ENCODE assay signal across 9 mouse cellular contexts in genomic region chr14:52010446-52011111, GRCm38 (mm10). TPM values are rescaled to one million over a fixed set of nuclear protein-coding genes. Genes with fewer than 3 reads are reported as not detected.
DNase-seq lines count a peak whose midpoint lies in the region; ATAC-seq and TF ChIP-seq lines count a peak whose summit lies in the region.
"Had no signal": no experiment of that assay in that cellular context is flagged by ENCODE, and none has a peak within 500 bp of the region (broad histone marks: within the 10 kb centered on the region; RNA-seq: fewer than 3 reads in every experiment).

No protein-coding gene starts in this region.

- H3K4me3 ChIP-seq in liver, embryonic 11.5 days (ENCODE audit: low read depth, low read length), result 0 out of 2 replicates have a peak overlapping the region, but pooled peaks have one; percentile 11
- H3K4me3 ChIP-seq in forebrain, postnatal 0 days (ENCODE audit: low read depth, low read length), result peak overlapping the region; percentile 1

- 0 out of 2 replicates have a peak, but pooled peaks cover 3% of the 10 kb centered on the region for H3K27me3 ChIP-seq in liver, embryonic 11.5 days (replicated peaks; ENCODE audit: control insufficient read depth, insufficient read depth, low read length)
- no peaks in the 10 kb centered on the region for H3K27me3 ChIP-seq in forebrain, postnatal 0 days (ENCODE audit: insufficient read depth, low read length)

- peaks cover 22% of the 10 kb centered on the region for H3K4me1 ChIP-seq in liver, embryonic 11.5 days (replicated peaks; ENCODE audit: control insufficient read depth, insufficient read depth, low read length)
- H3K4me1 ChIP-seq in forebrain, postnatal 0 days (ENCODE audit: insufficient read depth), result peaks cover 20% of the 10 kb centered on the region; the same call in 1 of the 2 replicates

- no peaks in the 10 kb centered on the region for H3K9me3 ChIP-seq in liver, embryonic 11.5 days (ENCODE audit: control insufficient read depth, low read length)
- no peaks in the 10 kb centered on the region for H3K9me3 ChIP-seq in forebrain, postnatal 0 days (ENCODE audit: low read length)

- TF ChIP-seq CTCF in forebrain, postnatal 0 days (IDR thresholded peaks at IDR 0.05; ENCODE audit: low read depth), result no peak

- H3K27ac ChIP-seq in liver, embryonic 11.5 days (ENCODE audit: low read depth, low read length), result 0 out of 2 replicates have a peak overlapping the region, but pooled peaks have one; percentile 1
- H3K27ac ChIP-seq in forebrain, postnatal 0 days (ENCODE audit: low read depth, low read length), result peak overlapping the region; percentile 77

- ATAC-seq in liver, embryonic 11.5 days (replicated peaks; ENCODE audit: low FRiP score), result no peak
- peak; percentile 62 for ATAC-seq in forebrain, postnatal 0 days

- 13% methylated on average over 9 of the region's 9 CpGs for WGBS in liver, embryonic 11.5 days
- WGBS in forebrain, postnatal 0 days, result 2% methylated on average over 9 of the region's 9 CpGs

- DNase-seq in liver, embryonic 11.5 days (ENCODE audit: low spot score), result peak; percentile 49
- DNase-seq in liver, result no peak
- peak; percentile 83 for DNase-seq in cerebellum, adult 9-10 months
- DNase-seq in forebrain, postnatal 0 days, result peak; percentile 83
- DNase-seq in kidney, postnatal 25 days, result peak; percentile 80 to 85
- peak; percentile 97 for DNase-seq in retina, postnatal 1 day
- no peak for DNase-seq in gastrocnemius, postnatal 4 days (ENCODE audit: low spot score in 2 of 2)
- no peak for DNase-seq in thymus, postnatal 25 days

- peaks cover 19% of the 10 kb centered on the region for H3K36me3 ChIP-seq in liver, embryonic 11.5 days (ENCODE audit: control insufficient read depth, insufficient read depth, low read length)
- H3K36me3 ChIP-seq in forebrain, postnatal 0 days (ENCODE audit: insufficient read depth), result peaks cover 15% of the 10 kb centered on the region; the same call in 1 of the 2 replicates

- H3K9ac ChIP-seq in liver, embryonic 11.5 days (ENCODE audit: low read depth, low read length), result no peak overlapping the region
- peak overlapping the region; percentile 34 for H3K9ac ChIP-seq in forebrain, postnatal 0 days

- H3K4me2 ChIP-seq in liver, embryonic 11.5 days, result peak overlapping the region; percentile 33
- H3K4me2 ChIP-seq in forebrain, postnatal 0 days (ENCODE audit: low read depth), result peak overlapping the region; percentile 50

RNA-seq across cellular contexts. Expression of gene Tmem253, which starts 4.9 kb away (rescaled TPM):
- polyA plus RNA-seq in liver, embryonic 11.5 days (2014; fragmentation: Nextera tagmentation; extraction: Ambion mirVana), result 0.85 TPM in 1 of 2 replicates, not detected in the other
- total RNA-seq in forebrain, postnatal 0 days (2014; rRNA removed), result 0.38 TPM in 1 of 2 replicates, not detected in the other
- polyA plus RNA-seq in forebrain, postnatal 0 days (2015; fragmentation: Nextera tagmentation; extraction: Ambion mirVana), result 0.67 TPM in 1 of 2 replicates, not detected in the other
- total RNA-seq in gastrocnemius, postnatal 4 days (2021), result 1 to 10 TPM; 1.1 to 2.8 TPM

RNA-seq across cellular contexts. Expression of gene Zfp219, which starts 10.0 kb away (rescaled TPM):
- polyA plus RNA-seq in liver, embryonic 11.5 days (2014; fragmentation: Nextera tagmentation; extraction: Ambion mirVana), result 19.8 and 21.9 TPM in 2 replicates
- 37.2 and 51.4 TPM in 2 replicates for total RNA-seq in forebrain, postnatal 0 days (2014; rRNA removed)
- polyA plus RNA-seq in forebrain, postnatal 0 days (2015; fragmentation: Nextera tagmentation; extraction: Ambion mirVana), result 16.6 and 19.8 TPM in 2 replicates
- total RNA-seq in gastrocnemius, postnatal 4 days (2021), result 10 to 100 TPM; 28.3 to 29.7 TPM

RNA-seq across cellular contexts. Expression of gene Arhgef40, which starts 26.1 kb away (rescaled TPM):
- 50.7 and 61.8 TPM in 2 replicates for polyA plus RNA-seq in liver, embryonic 11.5 days (2014; fragmentation: Nextera tagmentation; extraction: Ambion mirVana)
- 61.6 and 84.6 TPM in 2 replicates for total RNA-seq in forebrain, postnatal 0 days (2014; rRNA removed)
- polyA plus RNA-seq in forebrain, postnatal 0 days (2015; fragmentation: Nextera tagmentation; extraction: Ambion mirVana), result 27.3 and 46.8 TPM in 2 replicates
- 10 to 100 TPM; 90.4 to 92.7 TPM for total RNA-seq in gastrocnemius, postnatal 4 days (2021)

RNA-seq across cellular contexts. Expression of gene Olfr221, which starts 31.7 kb away (rescaled TPM):
- not detected in 2 replicates for polyA plus RNA-seq in liver, embryonic 11.5 days (2014; fragmentation: Nextera tagmentation; extraction: Ambion mirVana)
- total RNA-seq in forebrain, postnatal 0 days (2014; rRNA removed), result not detected in 2 replicates
- polyA plus RNA-seq in forebrain, postnatal 0 days (2015; fragmentation: Nextera tagmentation; extraction: Ambion mirVana), result not detected in 2 replicates
- total RNA-seq in gastrocnemius, postnatal 4 days (2021), result not detected
- polyA plus RNA-seq: large intestine, adult 2 months had no signal

Comparison
In these comparisons a context has a peak if more than half of its experiments do, and no peak if none do; other contexts are left out.
1. DNase-seq: peak in liver, embryonic 11.5 days (single experiment), cerebellum, adult 9-10 months (single experiment), forebrain, postnatal 0 days (single experiment), kidney, postnatal 25 days (2 of 2) and retina, postnatal 1 day (single experiment); none in liver (single experiment), gastrocnemius, postnatal 4 days (0 of 2) and thymus, postnatal 25 days (single experiment).